Mouse (Mus musculus) myocyte (in vitro differentiated cells): ENCODE data around the gene Kcnip1. TPM values are rescaled to one million over a fixed set of nuclear protein-coding genes. Genes with fewer than 3 reads are reported as not detected.
A peak's percentile ranks its signal among the peaks of the same experiment; 100 is the strongest.

Experiments used
- H3K27me3 ChIP-seq: one replicate; pipeline ENCODE4 v1.6.1; 2011; ENCODE audit not compliant: control insufficient read depth, insufficient read depth, insufficient read length
- H3K36me3 ChIP-seq: one replicate; pipeline ENCODE4 v1.6.1; 2011; ENCODE audit not compliant: control insufficient read depth, insufficient read depth
- H3K4me2 ChIP-seq: one replicate; pipeline ENCODE4 v1.6.1; 2011; ENCODE audit warnings: low read depth, control low read depth
- H3K4me3 ChIP-seq: one replicate; pipeline ENCODE4 v1.5.1; 2011; ENCODE audit warnings: mild to moderate bottlenecking, control low read depth, moderate library complexity
- H3K79me2 ChIP-seq: one replicate; pipeline ENCODE4 v1.6.1; 2011; ENCODE audit not compliant: control insufficient read depth, insufficient read depth
- H3ac ChIP-seq: one replicate; pipeline ENCODE4 v1.6.1; 2011; ENCODE audit not compliant: control insufficient read depth, insufficient read length
- CEBPB ChIP-seq: IDR thresholded peaks from 2 replicates; pipeline ENCODE4 v1.6.1; 2011; ENCODE audit warnings: mild to moderate bottlenecking, moderate library complexity; ENCODE audit not compliant: poor library complexity, insufficient read depth, severe bottlenecking
- E2F4 ChIP-seq: IDR thresholded peaks from one replicate; pipeline ENCODE4 v1.6.1; 2011; ENCODE audit warnings: mild to moderate bottlenecking, control low read depth, moderate library complexity; ENCODE audit not compliant: insufficient read depth
- MAX ChIP-seq: IDR thresholded peaks from one replicate; pipeline ENCODE4 v1.6.1; 2011; ENCODE audit warnings: low read depth, mild to moderate bottlenecking, control low read depth
- MYOD1 ChIP-seq, 3 experiments: IDR thresholded peaks; one replicate each; pipeline ENCODE4 v1.6.1; 2011; ENCODE audit warnings: control low read depth in 2 of 3, low read depth in 2 of 3, mild to moderate bottlenecking in 2 of 3, moderate library complexity in 1 of 3; ENCODE audit not compliant: insufficient read length in 2 of 3, control insufficient read depth in 1 of 3
- MYOG ChIP-seq, 3 experiments: IDR thresholded peaks; one replicate each; pipeline ENCODE4 v1.6.1; 2011; ENCODE audit warnings: control low read depth in 2 of 3, low read depth in 2 of 3, mild to moderate bottlenecking in 2 of 3; ENCODE audit not compliant: insufficient read length in 2 of 3, control insufficient read depth in 1 of 3, insufficient read depth in 1 of 3
- POLR2A ChIP-seq: IDR thresholded peaks from one replicate; pipeline ENCODE4 v1.6.1; 2011; ENCODE audit warnings: low read depth, mild to moderate bottlenecking, control low read depth, moderate library complexity; ENCODE audit not compliant: insufficient read length
- POLR2AphosphoS2 ChIP-seq: IDR thresholded peaks from one replicate; pipeline ENCODE4 v1.6.1; 2011; ENCODE audit warnings: low read depth, control low read depth; ENCODE audit not compliant: insufficient read length
- REST ChIP-seq: IDR thresholded peaks from one replicate; pipeline ENCODE4 v1.6.1; 2011; ENCODE audit warnings: mild to moderate bottlenecking, control low read depth, moderate library complexity; ENCODE audit not compliant: insufficient read depth, insufficient read length
- SRF ChIP-seq: IDR thresholded peaks from one replicate; pipeline ENCODE4 v1.6.1; 2011; ENCODE audit warnings: low read depth; ENCODE audit not compliant: control insufficient read depth, insufficient read length
- TCF12 ChIP-seq: IDR thresholded peaks from one replicate; pipeline ENCODE4 v1.6.1; 2011; ENCODE audit warnings: mild to moderate bottlenecking, control low read depth; ENCODE audit not compliant: poor library complexity, insufficient read depth, severe bottlenecking
- TCF3 ChIP-seq: IDR thresholded peaks from one replicate; pipeline ENCODE4 v1.6.1; 2011; ENCODE audit warnings: low read depth, control low read depth; ENCODE audit not compliant: insufficient read length
- USF1 ChIP-seq: IDR thresholded peaks from one replicate; pipeline ENCODE4 v1.6.1; 2011; ENCODE audit warnings: low read depth, mild to moderate bottlenecking, control low read depth, moderate library complexity
- polyA plus RNA-seq: library from polyadenylated mRNA; unstranded; fragments of >200 nt; fragmentation: generic; extraction: Trizol; gene quantifications from one replicate; pipeline ENCODE4 v1.2.1, GENCODE M21; 2012; ENCODE audit warnings: missing spikeins

The Kcnip1 gene
- polyA plus RNA-seq, 1 experiment = not detected

DNA sequence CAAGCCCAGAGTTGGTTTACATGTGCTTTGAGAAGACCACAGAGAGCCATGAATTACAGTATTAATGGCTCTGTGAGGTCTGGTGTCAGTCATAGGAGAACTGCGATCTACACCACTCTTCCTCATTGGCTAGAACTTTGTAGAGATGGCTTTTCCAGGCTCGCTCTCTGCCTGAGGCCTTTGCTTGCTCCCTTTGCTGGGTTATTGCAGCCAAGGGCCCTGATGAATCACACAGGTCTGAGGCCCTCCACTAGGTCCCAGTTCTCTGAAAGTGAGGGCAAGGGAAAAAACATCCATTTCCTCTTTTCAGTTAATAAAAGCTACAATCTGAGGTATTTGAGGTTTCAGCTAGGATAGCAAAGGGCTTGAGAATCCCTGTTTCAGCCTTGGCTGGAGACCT, 329.4 kb downstream of the Kcnip1 start:
- TF ChIP-seq MAX = no peak
- TF ChIP-seq MYOD1 (IDR thresholded peaks at IDR 0.05; ENCODE audit: control insufficient read depth in 1 of 3, insufficient read length in 2 of 3, low read depth in 2 of 3) = no peak
- TF ChIP-seq REST = no peak
- TF ChIP-seq TCF3 = no peak
- TF ChIP-seq CEBPB = no peak
- no peak for TF ChIP-seq E2F4
- no peak for TF ChIP-seq TCF12
- no peak for TF ChIP-seq SRF
- TF ChIP-seq POLR2AphosphoS2 = no peak
- TF ChIP-seq MYOG (IDR thresholded peaks at IDR 0.05; ENCODE audit: control insufficient read depth in 1 of 3, insufficient read depth in 1 of 3, insufficient read length in 2 of 3, low read depth in 2 of 3) = no peak
- no peak for TF ChIP-seq USF1
- no peak for TF ChIP-seq POLR2A
- Histone ChIP-seq H3K79me2 (no peaks in the 10 kb centered on the region), H3K27me3 (no peaks in the 10 kb centered on the region), H3K4me3 (no peak overlapping the region), H3ac (no peak overlapping the region), H3K4me2 (no peak overlapping the region), H3K36me3 (no peaks in the 10 kb centered on the region)

- no peak overlapping the region for H3ac ChIP-seq
- no peaks in the 10 kb centered on the region for H3K79me2 ChIP-seq
- H3K27me3 ChIP-seq = no peaks in the 10 kb centered on the region
- peak overlapping the region; percentile 38 for H3K4me2 ChIP-seq
- H3K36me3 ChIP-seq = no peaks in the 10 kb centered on the region
- TF ChIP-seq CEBPB = no peak
- TF ChIP-seq USF1 = no peak
- no peak for TF ChIP-seq POLR2AphosphoS2
- TF ChIP-seq MYOD1 (IDR thresholded peaks at IDR 0.05; ENCODE audit: control insufficient read depth in 1 of 3, insufficient read length in 2 of 3, low read depth in 2 of 3) = no peak
- no peak for TF ChIP-seq TCF3
- peak; percentile 27 for TF ChIP-seq POLR2A
- no peak for TF ChIP-seq E2F4
- no peak for TF ChIP-seq TCF12
- no peak overlapping the region for H3K4me3 ChIP-seq
Observed at GRCm38 (mm10) chr11:33660016-33660913, 332.7 kb downstream of the Kcnip1 start.

DNA sequence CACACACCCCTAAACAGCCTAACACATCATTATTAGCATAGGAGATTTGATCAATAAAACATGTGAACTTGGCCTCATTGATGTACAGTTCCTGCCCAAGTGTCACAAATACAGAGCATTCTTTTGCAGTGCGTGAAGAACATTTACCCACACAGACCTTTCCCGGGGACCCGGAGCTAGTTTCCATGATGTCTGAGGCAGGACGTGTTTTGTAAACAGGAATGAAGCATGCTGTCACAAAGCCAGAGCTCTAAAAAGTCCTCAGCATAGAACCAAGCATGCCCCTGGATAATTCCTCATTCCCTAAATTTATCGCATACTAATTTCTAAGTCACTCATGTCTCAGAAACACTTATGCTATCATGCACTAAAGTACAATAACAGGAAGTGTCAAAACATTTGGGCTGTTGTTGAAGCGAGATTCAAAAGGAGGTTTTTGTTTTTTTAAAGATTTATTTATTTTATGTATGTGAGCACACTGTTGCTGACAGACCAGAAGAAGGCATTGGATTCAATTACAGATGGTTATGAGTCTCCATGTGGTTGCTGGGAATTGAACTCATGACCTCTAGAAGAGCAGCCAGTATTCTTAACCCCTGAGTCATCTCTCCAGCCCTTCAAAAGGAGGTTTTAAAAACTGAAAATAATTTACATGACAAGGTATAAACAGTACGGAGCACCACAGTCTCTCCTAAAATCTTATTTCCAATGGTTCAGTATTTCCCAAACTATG, 336.9 kb downstream of the Kcnip1 start:
- TF ChIP-seq E2F4 (no peak), CEBPB (no peak), MAX (no peak), POLR2A (no peak), POLR2AphosphoS2 (no peak), USF1 (no peak), MYOD1 (IDR thresholded peaks at IDR 0.05; ENCODE audit: control insufficient read depth in 1 of 3, insufficient read length in 2 of 3, low read depth in 2 of 3) (no peak), MYOG (IDR thresholded peaks at IDR 0.05; ENCODE audit: control insufficient read depth in 1 of 3, insufficient read depth in 1 of 3, insufficient read length in 2 of 3, low read depth in 2 of 3) (no peak), REST (no peak), TCF3 (no peak), SRF (no peak), TCF12 (no peak)
- no peaks in the 10 kb centered on the region for H3K36me3 ChIP-seq
- H3K79me2 ChIP-seq = no peaks in the 10 kb centered on the region
- H3K27me3 ChIP-seq = no peaks in the 10 kb centered on the region
- no peak overlapping the region for H3ac ChIP-seq
- no peak overlapping the region for H3K4me3 ChIP-seq
- H3K4me2 ChIP-seq = peak overlapping the region; percentile 53

DNA sequence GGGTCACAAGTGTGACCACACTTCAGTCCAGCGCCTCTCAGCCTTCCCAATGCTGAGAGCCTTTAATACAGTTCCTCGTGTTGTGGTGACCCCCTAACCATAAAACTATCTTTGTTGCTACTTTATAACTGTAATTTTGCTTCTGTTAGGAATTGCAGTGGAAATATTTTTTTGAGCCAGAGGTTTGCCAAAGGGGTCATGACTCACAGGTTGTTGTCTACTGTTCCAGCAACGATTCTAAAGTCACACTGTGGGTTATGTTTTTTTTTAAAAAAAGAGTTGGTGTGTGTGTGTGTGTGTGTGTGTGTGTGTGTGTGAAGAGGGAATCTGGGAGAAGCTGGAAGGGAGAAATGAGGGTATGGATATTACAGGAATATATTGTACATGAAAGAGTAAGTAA, 337.7 kb downstream of the Kcnip1 start:
- Histone ChIP-seq H3K27me3 (no peaks in the 10 kb centered on the region), H3K4me2 (peak overlapping the region; percentile 53), H3K79me2 (no peaks in the 10 kb centered on the region), H3K36me3 (no peaks in the 10 kb centered on the region), H3K4me3 (no peak overlapping the region), H3ac (no peak overlapping the region)
- TF ChIP-seq REST (no peak), SRF (no peak), USF1 (no peak), E2F4 (no peak), POLR2A (no peak), POLR2AphosphoS2 (no peak), CEBPB (no peak), MAX (no peak)
